Mouse (Mus musculus) myocyte (in vitro differentiated cells): ENCODE measurements around the gene Mpz. TPM values are rescaled to one million over a fixed set of nuclear protein-coding genes. Genes with fewer than 3 reads are reported as not detected.

ENCODE experiments used
- H3K27me3 ChIP-seq: one replicate; pipeline ENCODE4 v1.6.1; 2011; ENCODE audit not compliant: control insufficient read depth, insufficient read depth, insufficient read length
- H3K36me3 ChIP-seq: one replicate; pipeline ENCODE4 v1.6.1; 2011; ENCODE audit not compliant: control insufficient read depth, insufficient read depth
- H3K4me2 ChIP-seq: one replicate; pipeline ENCODE4 v1.6.1; 2011; ENCODE audit warnings: low read depth, control low read depth
- H3K4me3 ChIP-seq: one replicate; pipeline ENCODE4 v1.5.1; 2011; ENCODE audit warnings: mild to moderate bottlenecking, control low read depth, moderate library complexity
- H3K79me2 ChIP-seq: one replicate; pipeline ENCODE4 v1.6.1; 2011; ENCODE audit not compliant: control insufficient read depth, insufficient read depth
- H3ac ChIP-seq: one replicate; pipeline ENCODE4 v1.6.1; 2011; ENCODE audit not compliant: control insufficient read depth, insufficient read length
- CEBPB ChIP-seq: IDR thresholded peaks from 2 replicates; pipeline ENCODE4 v1.6.1; 2011; ENCODE audit warnings: mild to moderate bottlenecking, moderate library complexity; ENCODE audit not compliant: poor library complexity, insufficient read depth, severe bottlenecking
- E2F4 ChIP-seq: IDR thresholded peaks from one replicate; pipeline ENCODE4 v1.6.1; 2011; ENCODE audit warnings: mild to moderate bottlenecking, control low read depth, moderate library complexity; ENCODE audit not compliant: insufficient read depth
- MAX ChIP-seq: IDR thresholded peaks from one replicate; pipeline ENCODE4 v1.6.1; 2011; ENCODE audit warnings: low read depth, mild to moderate bottlenecking, control low read depth
- MYOD1 ChIP-seq, 3 experiments: IDR thresholded peaks; one replicate each; pipeline ENCODE4 v1.6.1; 2011; ENCODE audit warnings: control low read depth in 2 of 3, low read depth in 2 of 3, mild to moderate bottlenecking in 2 of 3, moderate library complexity in 1 of 3; ENCODE audit not compliant: insufficient read length in 2 of 3, control insufficient read depth in 1 of 3
- MYOG ChIP-seq, 3 experiments: IDR thresholded peaks; one replicate each; pipeline ENCODE4 v1.6.1; 2011; ENCODE audit warnings: control low read depth in 2 of 3, low read depth in 2 of 3, mild to moderate bottlenecking in 2 of 3; ENCODE audit not compliant: insufficient read length in 2 of 3, control insufficient read depth in 1 of 3, insufficient read depth in 1 of 3
- POLR2A ChIP-seq: IDR thresholded peaks from one replicate; pipeline ENCODE4 v1.6.1; 2011; ENCODE audit warnings: low read depth, mild to moderate bottlenecking, control low read depth, moderate library complexity; ENCODE audit not compliant: insufficient read length
- POLR2AphosphoS2 ChIP-seq: IDR thresholded peaks from one replicate; pipeline ENCODE4 v1.6.1; 2011; ENCODE audit warnings: low read depth, control low read depth; ENCODE audit not compliant: insufficient read length
- REST ChIP-seq: IDR thresholded peaks from one replicate; pipeline ENCODE4 v1.6.1; 2011; ENCODE audit warnings: mild to moderate bottlenecking, control low read depth, moderate library complexity; ENCODE audit not compliant: insufficient read depth, insufficient read length
- SRF ChIP-seq: IDR thresholded peaks from one replicate; pipeline ENCODE4 v1.6.1; 2011; ENCODE audit warnings: low read depth; ENCODE audit not compliant: control insufficient read depth, insufficient read length
- TCF12 ChIP-seq: IDR thresholded peaks from one replicate; pipeline ENCODE4 v1.6.1; 2011; ENCODE audit warnings: mild to moderate bottlenecking, control low read depth; ENCODE audit not compliant: poor library complexity, insufficient read depth, severe bottlenecking
- TCF3 ChIP-seq: IDR thresholded peaks from one replicate; pipeline ENCODE4 v1.6.1; 2011; ENCODE audit warnings: low read depth, control low read depth; ENCODE audit not compliant: insufficient read length
- USF1 ChIP-seq: IDR thresholded peaks from one replicate; pipeline ENCODE4 v1.6.1; 2011; ENCODE audit warnings: low read depth, mild to moderate bottlenecking, control low read depth, moderate library complexity
- polyA plus RNA-seq: library from polyadenylated mRNA; unstranded; fragments of >200 nt; fragmentation: generic; extraction: Trizol; gene quantifications from one replicate; pipeline ENCODE4 v1.2.1, GENCODE M21; 2012; ENCODE audit warnings: missing spikeins

Mpz gene
- polyA plus RNA-seq, 1 experiment = 0.11 TPM

GRCm38 (mm10) chr1:171195046-171195822 is 44.7 kb downstream of the Mpz start:
- no peak overlapping the region for H3K4me2 ChIP-seq
- H3K36me3 ChIP-seq = no peaks in the 10 kb centered on the region
- no peak overlapping the region for H3ac ChIP-seq
- no peaks in the 10 kb centered on the region for H3K27me3 ChIP-seq
- H3K79me2 ChIP-seq = no peaks in the 10 kb centered on the region
- TF ChIP-seq USF1 (no peak), SRF (no peak), MAX (no peak), REST (no peak), TCF12 (no peak), POLR2AphosphoS2 (no peak), E2F4 (no peak), MYOD1 (IDR thresholded peaks at IDR 0.05; ENCODE audit: control insufficient read depth in 1 of 3, insufficient read length in 2 of 3, low read depth in 2 of 3) (no peak), CEBPB (no peak), MYOG (IDR thresholded peaks at IDR 0.05; ENCODE audit: control insufficient read depth in 1 of 3, insufficient read depth in 1 of 3, insufficient read length in 2 of 3, low read depth in 2 of 3) (no peak), POLR2A (no peak), TCF3 (no peak)
- no peak overlapping the region for H3K4me3 ChIP-seq

- TF ChIP-seq USF1 (no peak), POLR2A (no peak), REST (no peak), CEBPB (no peak), E2F4 (no peak), TCF12 (no peak), MYOD1 (IDR thresholded peaks at IDR 0.05; ENCODE audit: control insufficient read depth in 1 of 3, insufficient read length in 2 of 3, low read depth in 2 of 3) (no peak), POLR2AphosphoS2 (no peak), MYOG (IDR thresholded peaks at IDR 0.05; ENCODE audit: control insufficient read depth in 1 of 3, insufficient read depth in 1 of 3, insufficient read length in 2 of 3, low read depth in 2 of 3) (no peak), TCF3 (no peak), MAX (no peak), SRF (no peak)
- Histone ChIP-seq H3K4me3 (no peak within 1 kb of the TSS), H3K27me3 (no peaks in the 10 kb centered on the region)
Observed at GRCm38 (mm10) chr1:171195887-171196397, 45.4 kb downstream of the Mpz start, which contains the start of gene Pcp4l1. Gene Pcp4l1, minus strand, starts transcription at chr1:171196268.

GRCm38 (mm10) chr1:171199532-171199931 is 49.0 kb downstream of the Mpz start:
- TF ChIP-seq TCF12 = no peak
- TF ChIP-seq MAX = no peak
- no peak for TF ChIP-seq MYOD1 (IDR thresholded peaks at IDR 0.05; ENCODE audit: control insufficient read depth in 1 of 3, insufficient read length in 2 of 3, low read depth in 2 of 3)
- TF ChIP-seq POLR2AphosphoS2 = no peak
- TF ChIP-seq E2F4 = no peak
- TF ChIP-seq REST = no peak
- TF ChIP-seq SRF = no peak
- TF ChIP-seq MYOG (IDR thresholded peaks at IDR 0.05; ENCODE audit: control insufficient read depth in 1 of 3, insufficient read depth in 1 of 3, insufficient read length in 2 of 3, low read depth in 2 of 3) = no peak
- TF ChIP-seq USF1 = no peak
- TF ChIP-seq TCF3 = no peak
- TF ChIP-seq CEBPB = no peak
- Histone ChIP-seq H3K36me3 (no peaks in the 10 kb centered on the region), H3K4me2 (no peak overlapping the region), H3ac (no peak overlapping the region), H3K27me3 (no peaks in the 10 kb centered on the region), H3K79me2 (no peaks in the 10 kb centered on the region), H3K4me3 (no peak overlapping the region)

More at GRCm38 (mm10) chr1:171195887-171196397, 45.4 kb downstream of the Mpz start, which contains the start of gene Pcp4l1:
- Histone ChIP-seq H3K79me2 (no peaks in the 10 kb centered on the region), H3K4me2 (no peak within 1 kb of the TSS), H3ac (no peak within 1 kb of the TSS), H3K36me3 (no peaks in the 10 kb centered on the region)

GRCm38 (mm10) chr1:171200769-171201168 is 50.3 kb downstream of the Mpz start:
- H3K79me2 ChIP-seq = no peaks in the 10 kb centered on the region
- no peak overlapping the region for H3ac ChIP-seq
- no peak overlapping the region for H3K4me2 ChIP-seq
- H3K36me3 ChIP-seq = no peaks in the 10 kb centered on the region
- H3K4me3 ChIP-seq = no peak overlapping the region
- no peaks in the 10 kb centered on the region for H3K27me3 ChIP-seq
- no peak for TF ChIP-seq MYOG (IDR thresholded peaks at IDR 0.05; ENCODE audit: control insufficient read depth in 1 of 3, insufficient read depth in 1 of 3, insufficient read length in 2 of 3, low read depth in 2 of 3)
- TF ChIP-seq CEBPB = no peak
- no peak for TF ChIP-seq SRF
- TF ChIP-seq POLR2A = no peak
- no peak for TF ChIP-seq TCF12
- no peak for TF ChIP-seq TCF3
- no peak for TF ChIP-seq POLR2AphosphoS2
- no peak for TF ChIP-seq USF1
- no peak for TF ChIP-seq E2F4
- no peak for TF ChIP-seq MYOD1 (IDR thresholded peaks at IDR 0.05; ENCODE audit: control insufficient read depth in 1 of 3, insufficient read length in 2 of 3, low read depth in 2 of 3)
- no peak for TF ChIP-seq MAX
- TF ChIP-seq REST = no peak
